Mouse (Mus musculus) hindbrain, embryonic 10.5 days (tissue): ENCODE measurements at regions not wholly inside any gene's neighbourhood (a gene's known extent, or its start where the extent isn't known, plus 50 kb on each side); places are given as distances from the start of the nearest gene placed in this dataset.
A peak's percentile ranks its signal among the peaks of the same experiment; 100 is the strongest.

Experiments used
- DNase-seq: peaks from one replicate; pipeline ENCODE4 v3.0.0-alpha.2; 2017; ENCODE audit warnings: low spot score
- H3K27ac ChIP-seq: fragments of 300-500 bp; sonication (generic); 2 replicates; pipeline ENCODE4 v1.5.1; 2016; ENCODE audit warnings: mild to moderate bottlenecking, moderate library complexity
- H3K27me3 ChIP-seq: fragments of 300-500 bp; sonication (generic); 2 replicates; pipeline ENCODE4 v1.6.1; 2016; ENCODE audit warnings: mild to moderate bottlenecking; ENCODE audit not compliant: poor library complexity, insufficient read depth, severe bottlenecking
- H3K36me3 ChIP-seq: fragments of 300-500 bp; sonication (generic); 2 replicates; pipeline ENCODE4 v1.6.1; 2016; ENCODE audit warnings: mild to moderate bottlenecking, moderate library complexity
- H3K4me1 ChIP-seq: fragments of 300-500 bp; sonication (generic); replicated peaks from 2 replicates; pipeline ENCODE4 v1.6.1; 2016; ENCODE audit warnings: mild to moderate bottlenecking
- H3K4me3 ChIP-seq: fragments of 300-500 bp; sonication (generic); 2 replicates; pipeline ENCODE4 v1.5.1; 2016; ENCODE audit warnings: mild to moderate bottlenecking, moderate library complexity
- H3K9me3 ChIP-seq: fragments of 300-500 bp; sonication (generic); 2 replicates; pipeline ENCODE4 v1.6.1; 2016; ENCODE audit warnings: mild to moderate bottlenecking, moderate library complexity
- WGBS: fragments of 180-500 bp; shearing (Covaris S2); methylation state at CpG from one replicate; pipeline ENCODE4 v1.1.7; 2016; 5-methylcytosine and 5-hydroxymethylcytosine counted together

DNA sequence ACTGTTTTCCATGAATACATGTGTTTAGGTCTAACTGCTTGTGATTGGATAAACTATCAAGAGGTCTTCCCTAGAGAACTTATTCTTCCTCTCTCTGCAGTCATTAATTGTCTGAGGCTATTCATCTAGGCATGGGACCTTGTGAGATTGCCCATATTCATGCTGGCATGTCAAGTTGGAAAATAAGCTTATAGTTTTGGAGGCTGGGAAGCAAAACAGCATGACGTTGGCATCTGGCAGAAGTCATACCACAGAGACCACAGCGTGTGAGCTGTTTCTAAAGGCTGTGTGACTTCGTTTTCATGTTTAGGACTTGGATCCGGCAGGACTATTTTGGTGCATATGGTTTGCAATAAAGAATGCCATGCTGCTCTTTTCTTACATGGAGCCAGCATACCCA is 185.5 kb upstream of the Cblb start:
- Histone ChIP-seq H3K27me3 (no peaks in the 10 kb centered on the region), H3K9me3 (no peaks in the 10 kb centered on the region), H3K4me1 (no peaks in the 10 kb centered on the region), H3K36me3 (no peaks in the 10 kb centered on the region), H3K27ac (no peak overlapping the region), H3K4me3 (no peak overlapping the region)
- DNase-seq, result no peak
- 78% methylated on average over 4 of the region's 4 CpGs for WGBS

DNA sequence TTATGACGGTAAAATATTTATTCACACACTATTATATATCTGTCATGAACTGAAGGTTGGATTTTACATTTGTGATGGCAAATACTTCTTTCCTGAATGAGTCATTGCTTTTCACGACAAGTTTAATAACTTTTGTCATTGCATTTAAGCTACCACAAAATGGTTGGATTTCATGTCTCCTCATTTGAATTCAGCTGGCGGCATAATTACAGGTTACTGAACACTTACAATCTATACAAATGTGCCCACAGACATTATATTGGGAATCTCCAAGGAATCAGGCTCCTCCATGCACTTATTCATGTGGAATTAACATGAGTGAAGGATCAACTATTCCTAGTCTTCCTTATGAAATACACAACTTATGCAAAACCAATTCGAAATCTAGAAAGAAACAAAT is 150.3 kb upstream of the Cblb start:
- no peaks in the 10 kb centered on the region for H3K9me3 ChIP-seq
- H3K36me3 ChIP-seq, result no peaks in the 10 kb centered on the region
- H3K4me1 ChIP-seq, result no peaks in the 10 kb centered on the region
- no peak overlapping the region for H3K4me3 ChIP-seq
- H3K27me3 ChIP-seq, result no peaks in the 10 kb centered on the region
- WGBS, result 92% methylated on average over 4 of the region's 4 CpGs
- DNase-seq, result no peak
- no peak overlapping the region for H3K27ac ChIP-seq

DNA sequence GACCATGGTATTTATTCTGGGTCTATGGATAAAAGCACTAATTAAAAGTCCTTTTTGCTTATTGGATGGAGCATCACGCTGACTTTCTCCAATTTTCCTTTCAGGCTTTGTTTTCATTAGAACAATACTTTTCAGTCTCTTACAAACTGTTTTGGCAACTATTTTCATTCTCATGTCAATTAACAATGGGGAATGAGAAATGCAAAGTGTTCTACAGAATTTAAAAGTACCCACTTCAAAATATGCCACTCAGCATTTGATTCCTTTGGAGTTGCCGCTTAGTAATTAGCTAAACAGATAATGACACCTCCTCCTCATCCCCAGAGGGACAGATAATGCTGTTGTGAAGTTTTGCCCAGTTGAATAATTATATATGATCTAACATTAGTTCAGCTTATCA is 149.9 kb upstream of the Cblb start:
- no peaks in the 10 kb centered on the region for H3K36me3 ChIP-seq

DNA sequence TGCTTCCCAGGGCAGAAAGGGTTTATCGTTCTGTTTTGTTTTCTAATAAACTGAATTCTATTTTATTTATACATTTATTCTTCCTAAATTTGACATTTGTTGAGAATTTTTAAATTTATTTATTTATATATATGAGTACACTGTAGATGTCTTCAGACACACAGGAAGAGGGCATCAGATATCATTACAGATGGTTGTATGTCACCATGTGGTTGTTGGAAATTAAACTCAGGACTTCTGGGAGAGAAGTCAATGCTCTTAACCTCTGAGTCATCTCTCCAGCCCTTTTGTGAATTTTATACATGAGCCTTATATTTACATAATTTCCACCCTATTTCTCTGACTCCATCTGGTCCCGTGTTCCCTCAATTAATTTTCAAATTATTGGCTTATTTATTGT is 147.2 kb upstream of the Cblb start:
- Histone ChIP-seq H3K9me3 (no peaks in the 10 kb centered on the region), H3K27ac (no peak overlapping the region), H3K27me3 (no peaks in the 10 kb centered on the region), H3K4me3 (no peak overlapping the region), H3K4me1 (no peaks in the 10 kb centered on the region), H3K36me3 (no peaks in the 10 kb centered on the region)
- WGBS, result 85% methylated on average over 2 of the region's 2 CpGs
- no peak for DNase-seq

More for the DNA sequence above, 149.9 kb upstream of the Cblb start:
- DNase-seq, result no peak
- no peak overlapping the region for H3K27ac ChIP-seq
- no peaks in the 10 kb centered on the region for H3K4me1 ChIP-seq
- H3K4me3 ChIP-seq, result no peak overlapping the region
- H3K9me3 ChIP-seq, result no peaks in the 10 kb centered on the region
- WGBS, result 76% methylated on average over 2 of the region's 2 CpGs
- no peaks in the 10 kb centered on the region for H3K27me3 ChIP-seq

DNA sequence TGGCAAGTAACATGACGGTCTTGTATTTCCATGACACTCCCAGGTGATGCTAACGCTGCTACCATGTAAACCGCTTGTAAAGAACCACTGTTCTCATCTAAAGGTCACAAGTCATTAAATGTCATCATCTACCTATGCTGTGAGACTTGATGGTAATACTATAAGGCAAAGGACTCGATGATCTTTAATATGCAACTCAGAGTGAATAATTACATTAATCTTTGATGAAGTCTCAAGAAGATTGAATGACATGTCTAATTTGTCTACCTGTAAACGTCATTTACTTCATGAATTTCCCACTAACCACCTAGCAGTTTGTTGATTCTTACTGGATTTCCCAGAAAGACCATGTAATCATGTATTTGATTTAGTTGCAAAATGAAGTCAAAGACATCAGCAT is 143.5 kb upstream of the Cblb start:
- H3K4me3 ChIP-seq, result no peak overlapping the region
- H3K36me3 ChIP-seq, result no peaks in the 10 kb centered on the region
- no peaks in the 10 kb centered on the region for H3K9me3 ChIP-seq
- H3K4me1 ChIP-seq, result no peaks in the 10 kb centered on the region
- no peaks in the 10 kb centered on the region for H3K27me3 ChIP-seq
- DNase-seq, result no peak
- WGBS, result 86% methylated on average over 5 of the region's 5 CpGs
- H3K27ac ChIP-seq, result no peak overlapping the region

DNA sequence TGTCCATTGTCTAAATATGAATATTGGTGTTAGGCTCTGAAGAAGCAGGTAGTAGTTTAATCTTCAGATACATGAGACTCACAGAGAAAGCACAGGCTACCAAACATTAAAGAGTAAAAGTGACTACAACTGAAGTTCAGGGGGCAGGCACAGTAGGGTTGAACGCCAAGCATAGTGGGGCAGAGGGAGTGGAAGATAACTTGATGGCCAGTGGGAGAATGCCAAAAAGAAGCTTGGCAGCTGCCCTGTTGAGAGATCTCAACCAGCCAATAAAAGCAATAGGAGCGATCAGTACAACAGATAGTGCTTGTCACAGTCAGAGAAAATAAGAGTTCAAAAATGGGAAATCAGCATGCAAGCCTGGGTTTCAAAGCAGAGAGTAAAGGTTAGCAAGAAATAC is 125.4 kb upstream of the Cblb start:
- no peak for DNase-seq
- Histone ChIP-seq H3K36me3 (no peaks in the 10 kb centered on the region), H3K27ac (no peak overlapping the region)

DNA sequence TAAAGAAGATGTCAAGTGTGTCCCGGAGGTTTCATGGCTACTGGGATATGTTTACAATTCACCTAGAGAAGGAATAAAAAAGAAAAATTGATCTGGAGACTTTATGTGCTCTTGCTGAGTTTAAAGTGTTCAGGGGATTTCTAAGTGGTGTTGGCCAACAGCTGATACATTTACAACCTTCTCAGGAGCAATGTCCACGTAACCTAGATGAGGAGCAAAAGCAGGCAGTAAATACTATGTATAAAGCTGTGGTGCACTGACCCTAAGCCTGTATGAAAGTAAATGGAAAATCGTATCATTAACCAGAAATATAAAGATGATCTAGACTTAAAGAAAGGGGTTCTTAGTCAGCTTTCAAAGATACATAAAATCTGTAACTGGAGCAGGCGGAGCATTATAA is 124.3 kb upstream of the Cblb start:
- no peaks in the 10 kb centered on the region for H3K27me3 ChIP-seq
- H3K9me3 ChIP-seq, result no peaks in the 10 kb centered on the region
- H3K4me1 ChIP-seq, result no peaks in the 10 kb centered on the region
- DNase-seq, result no peak
- no peak overlapping the region for H3K4me3 ChIP-seq
- 89% methylated on average over 4 of the region's 4 CpGs for WGBS
- H3K27ac ChIP-seq, result no peak overlapping the region
- no peaks in the 10 kb centered on the region for H3K36me3 ChIP-seq

More for the DNA sequence above, 125.4 kb upstream of the Cblb start:
- Histone ChIP-seq H3K9me3 (peaks cover 4% of the 10 kb centered on the region; the same call in 1 of the 2 replicates), H3K4me3 (no peak overlapping the region), H3K4me1 (no peaks in the 10 kb centered on the region), H3K27me3 (no peaks in the 10 kb centered on the region)
- WGBS, result 95% methylated on average over 2 of the region's 2 CpGs

DNA sequence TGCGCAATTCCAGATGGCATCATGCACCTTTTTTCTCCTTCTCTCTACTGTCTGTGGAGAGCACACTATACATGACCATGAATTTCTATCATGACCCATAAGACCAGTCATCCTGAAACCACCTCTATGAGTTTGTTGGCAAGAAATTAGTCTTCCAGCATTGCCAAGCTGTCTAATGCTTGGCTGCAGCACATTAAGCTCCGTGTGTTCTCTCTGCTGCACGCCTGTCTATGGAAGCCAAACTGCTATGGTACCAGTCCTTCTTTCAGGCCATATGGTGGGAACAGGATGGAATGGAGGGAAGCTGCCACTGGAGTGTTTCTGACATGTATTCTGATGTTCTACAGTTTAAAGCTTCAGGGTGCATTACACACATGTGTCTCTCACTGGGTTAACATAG is 121.0 kb upstream of the Cblb start:
- no peak overlapping the region for H3K27ac ChIP-seq
- H3K4me3 ChIP-seq, result no peak overlapping the region
- H3K4me1 ChIP-seq, result no peaks in the 10 kb centered on the region
- no peaks in the 10 kb centered on the region for H3K27me3 ChIP-seq
- H3K9me3 ChIP-seq, result no peaks in the 10 kb centered on the region
- no peak for DNase-seq
- WGBS, result 91% methylated on average over 3 of the region's 3 CpGs
- H3K36me3 ChIP-seq, result no peaks in the 10 kb centered on the region

DNA sequence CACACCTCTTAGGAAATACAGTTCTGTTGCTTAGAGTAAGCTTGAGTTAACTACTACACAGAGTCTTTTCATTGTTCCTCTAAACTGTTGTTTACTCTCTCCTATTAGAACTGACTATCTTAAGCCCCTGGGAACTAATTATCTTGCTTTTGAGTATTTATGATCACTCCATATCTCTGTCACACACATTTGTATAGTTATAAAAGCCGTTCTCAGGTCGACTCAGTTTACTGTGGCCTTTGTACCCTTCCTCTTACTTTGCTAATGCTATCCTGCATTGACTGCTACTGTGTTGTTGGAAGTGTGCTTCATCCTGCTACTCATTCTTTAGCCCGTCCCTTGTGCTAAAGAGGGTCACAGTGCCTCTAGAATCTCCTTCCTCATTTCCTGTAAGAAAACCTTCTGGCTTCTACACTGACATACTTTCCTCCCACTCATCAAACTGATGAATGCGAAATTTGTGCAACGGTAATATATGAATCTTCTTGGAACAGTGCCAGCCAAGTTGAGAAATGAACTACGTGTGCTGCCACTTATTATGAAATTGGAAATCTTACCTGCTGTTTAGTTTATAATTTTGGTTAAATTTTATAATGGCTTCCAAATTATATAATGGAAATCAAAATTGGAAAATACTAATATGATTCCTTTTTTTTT is 119.8 kb upstream of the Cblb start:
- Histone ChIP-seq H3K9me3 (no peaks in the 10 kb centered on the region), H3K36me3 (no peaks in the 10 kb centered on the region), H3K27ac (no peak overlapping the region), H3K4me3 (no peak overlapping the region), H3K27me3 (no peaks in the 10 kb centered on the region), H3K4me1 (peaks cover 9% of the 10 kb centered on the region; the same call in 1 of the 2 replicates)
- DNase-seq, result no peak
- WGBS, result 86% methylated on average over 6 of the region's 6 CpGs

DNA sequence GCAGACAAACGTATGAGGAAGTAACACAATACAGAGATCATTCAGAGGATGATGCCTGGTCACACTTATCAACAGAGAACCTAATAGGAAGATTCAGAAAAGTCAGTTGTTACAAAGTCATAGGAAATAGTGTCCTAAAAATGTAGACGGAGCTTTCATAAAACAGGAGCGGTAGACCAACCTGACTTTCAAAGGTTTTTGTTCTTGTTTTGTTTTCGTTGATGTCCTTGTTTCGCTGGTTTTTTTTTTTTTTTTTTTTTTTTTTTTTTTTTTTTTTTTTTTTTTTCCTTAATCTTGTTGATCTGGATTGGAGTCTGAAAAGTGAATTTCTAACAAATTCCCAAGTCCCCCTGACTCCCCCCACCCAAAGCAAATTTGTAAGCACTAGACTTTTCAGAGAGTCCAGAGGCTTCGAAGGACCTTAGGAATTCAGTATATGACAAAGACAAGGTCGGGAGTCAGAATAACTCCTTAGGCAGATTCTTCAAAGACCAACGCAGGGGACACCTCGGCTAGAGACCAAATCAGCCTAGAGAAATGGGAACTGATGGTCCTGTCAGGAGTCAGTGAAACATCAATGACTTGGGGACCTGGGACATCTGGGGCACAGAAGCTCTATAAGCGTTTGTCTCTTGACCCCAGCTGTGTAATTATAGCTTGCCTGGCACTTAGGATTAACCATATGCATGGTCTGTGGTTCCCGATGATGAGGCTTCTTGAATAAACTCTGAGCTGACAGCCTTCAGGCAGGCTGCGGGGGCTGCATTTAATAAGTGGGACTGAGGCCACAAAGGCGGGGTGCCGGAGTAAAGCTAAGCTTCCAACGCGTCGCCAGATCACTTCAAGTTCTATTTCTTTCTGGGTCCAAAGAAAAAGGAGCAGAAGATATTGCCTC is 115.7 kb upstream of the Cblb start:
- Histone ChIP-seq H3K4me3 (no peak overlapping the region), H3K27ac (peak overlapping the region; percentile 67)

DNA sequence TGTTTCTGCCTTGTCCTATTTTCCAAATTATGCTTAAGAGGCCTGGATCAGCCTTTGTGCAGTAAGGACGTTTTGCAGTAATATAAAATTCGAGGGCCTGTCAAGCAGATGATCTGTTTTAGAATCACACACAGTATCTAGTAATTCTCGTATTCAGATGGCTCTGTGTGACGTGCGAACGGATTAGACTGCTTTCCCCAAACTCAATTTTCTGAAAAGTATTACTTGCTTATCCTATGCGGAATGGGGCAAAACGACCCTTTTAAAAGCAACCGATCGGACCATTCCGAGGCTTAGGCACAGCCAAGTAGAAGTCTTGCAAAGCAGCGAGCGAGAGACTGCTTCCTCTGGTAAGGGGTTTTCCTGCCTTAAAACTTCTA is 115.1 kb upstream of the Cblb start:
- Histone ChIP-seq H3K4me1 (peaks cover 17% of the 10 kb centered on the region; the same call in 1 of the 2 replicates), H3K9me3 (no peaks in the 10 kb centered on the region), H3K36me3 (no peaks in the 10 kb centered on the region), H3K27ac (peak overlapping the region; percentile 67), H3K27me3 (no peaks in the 10 kb centered on the region), H3K4me3 (no peak overlapping the region)
- WGBS, result 83% methylated on average over 13 of the region's 13 CpGs
- no peak for DNase-seq

More for the DNA sequence above, 115.7 kb upstream of the Cblb start:
- H3K4me1 ChIP-seq, result peaks cover 17% of the 10 kb centered on the region; the same call in 1 of the 2 replicates
- 62% methylated on average over 17 of the region's 17 CpGs for WGBS
- H3K36me3 ChIP-seq, result no peaks in the 10 kb centered on the region
- H3K9me3 ChIP-seq, result no peaks in the 10 kb centered on the region
- H3K27me3 ChIP-seq, result no peaks in the 10 kb centered on the region
- DNase-seq, result peak; percentile 34

DNA sequence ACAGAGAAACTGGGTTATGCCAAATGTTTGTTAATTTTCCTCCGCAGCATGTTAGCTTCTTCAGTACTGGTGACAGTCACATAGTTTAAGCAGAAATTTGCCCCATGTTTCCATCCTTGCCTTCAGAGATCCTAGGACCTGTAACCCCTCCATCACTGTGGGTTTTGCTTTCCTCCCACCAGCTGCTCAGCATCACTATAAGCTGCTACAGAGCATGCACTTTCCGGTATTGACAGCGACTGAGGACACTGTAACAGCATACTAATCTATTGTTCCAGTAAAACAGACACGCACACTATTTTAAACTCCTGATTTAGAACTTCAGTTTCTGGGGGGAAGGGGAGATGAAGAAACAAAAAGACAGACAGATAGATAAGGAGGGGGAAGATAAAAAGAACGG is 114.7 kb upstream of the Cblb start:
- H3K4me3 ChIP-seq, result no peak overlapping the region
- peaks cover 17% of the 10 kb centered on the region; the same call in 1 of the 2 replicates for H3K4me1 ChIP-seq
- whole genome bisulfite sequencing, result 74% methylated on average over 5 of the region's 5 CpGs
- no peak for DNase-seq
- no peaks in the 10 kb centered on the region for H3K9me3 ChIP-seq
- no peaks in the 10 kb centered on the region for H3K36me3 ChIP-seq
- no peaks in the 10 kb centered on the region for H3K27me3 ChIP-seq
- peak overlapping the region; percentile 67 for H3K27ac ChIP-seq

DNA sequence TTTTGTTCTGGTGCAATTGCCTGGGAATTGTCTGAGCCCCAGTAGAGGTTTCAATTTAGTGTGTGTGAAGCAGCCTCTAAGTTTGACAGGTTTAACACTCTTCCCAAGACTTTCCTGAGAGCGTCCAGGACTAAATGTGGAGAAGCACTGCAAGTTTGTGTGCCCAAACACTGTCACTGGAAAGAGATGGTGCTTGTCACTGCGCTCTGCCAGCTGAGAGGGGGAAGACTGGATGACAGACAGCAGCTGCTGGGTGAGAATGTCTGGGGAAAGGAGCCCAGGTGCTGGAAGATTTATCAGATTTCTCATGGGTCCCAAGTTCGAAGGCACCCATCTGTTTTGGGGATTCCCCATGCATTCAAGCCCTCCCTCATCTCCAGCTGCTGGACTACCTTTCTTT is 114.2 kb upstream of the Cblb start:
- Histone ChIP-seq H3K4me3 (no peak overlapping the region), H3K9me3 (no peaks in the 10 kb centered on the region), H3K36me3 (no peaks in the 10 kb centered on the region), H3K27ac (peak overlapping the region; percentile 67), H3K4me1 (peaks cover 17% of the 10 kb centered on the region; the same call in 1 of the 2 replicates), H3K27me3 (no peaks in the 10 kb centered on the region)
- 69% methylated on average over 3 of the region's 3 CpGs for WGBS
- DNase-seq, result no peak
